Mouse (Mus musculus) retina, adult 2 months (tissue): ENCODE data around the gene Myb.

Experiments
- DNase-seq: peaks from one replicate; pipeline ENCODE4 v3.0.0-alpha.2; 2012; ENCODE audit warnings: low read depth, low spot score

Gene Myb

DNA sequence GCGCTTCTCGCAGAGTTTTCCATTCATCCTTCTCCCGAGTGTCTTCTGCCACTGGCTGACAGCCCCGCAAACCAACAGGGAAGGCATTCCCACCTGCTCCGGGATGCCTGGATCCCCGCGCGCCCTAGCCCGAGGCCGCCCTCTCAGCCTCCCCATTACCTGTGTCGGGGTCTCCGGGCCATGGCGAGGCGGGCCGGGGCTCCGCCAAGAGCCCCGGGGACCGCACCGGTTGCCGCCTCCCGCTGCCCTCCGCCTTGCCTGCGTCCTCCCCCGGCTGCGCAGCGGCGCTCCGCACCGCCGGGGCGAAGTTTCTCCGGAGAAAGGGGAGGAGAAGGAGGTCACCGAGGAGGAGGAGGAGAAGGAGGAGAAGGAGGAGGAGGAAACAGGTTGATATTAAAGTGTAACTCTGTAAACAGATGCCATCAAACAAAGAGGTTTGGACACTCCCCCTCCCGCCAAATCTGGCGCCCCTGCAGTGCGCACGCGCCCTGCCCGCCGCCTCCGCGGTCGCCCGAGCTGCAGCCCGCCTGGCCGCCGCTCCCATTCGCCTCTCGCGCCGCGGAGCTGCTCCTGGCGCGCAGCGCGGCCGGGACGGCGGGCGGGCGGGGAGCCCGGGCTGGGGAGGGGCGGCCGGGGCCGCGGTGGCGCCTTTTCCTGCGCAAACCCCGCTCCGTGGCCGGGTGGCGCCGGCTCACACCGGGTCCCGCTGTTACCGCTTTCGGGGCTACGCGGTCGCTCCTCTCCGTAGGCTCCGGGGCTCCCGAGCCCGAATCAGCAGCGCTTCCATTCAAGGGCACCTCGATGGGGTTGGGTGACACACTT, at the start of gene Myb:
Myb (minus strand) TSS at position 448 of the 822 bp plus-strand sequence.
- no peak for DNase-seq

DNA sequence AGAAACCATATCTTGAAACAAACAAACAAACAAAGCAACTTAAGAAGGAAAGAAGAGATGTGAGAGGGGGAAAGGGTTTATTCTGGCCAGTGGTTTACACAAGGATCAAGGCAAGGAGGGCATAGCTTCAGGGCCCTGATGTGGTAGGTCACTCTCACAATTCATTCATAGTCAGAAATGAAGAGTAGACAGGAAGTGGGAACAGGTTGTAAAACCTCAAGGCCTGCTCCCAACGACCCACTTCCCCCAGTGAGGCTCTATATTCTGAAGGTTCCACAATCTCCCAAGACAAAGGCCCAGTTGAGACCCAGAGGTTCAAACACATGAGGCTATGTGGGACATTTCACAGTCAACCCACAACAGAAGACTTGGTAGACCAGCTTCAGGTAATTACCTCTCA, 46.6 kb upstream of the Myb start:
- DNase-seq: no peak

DNA sequence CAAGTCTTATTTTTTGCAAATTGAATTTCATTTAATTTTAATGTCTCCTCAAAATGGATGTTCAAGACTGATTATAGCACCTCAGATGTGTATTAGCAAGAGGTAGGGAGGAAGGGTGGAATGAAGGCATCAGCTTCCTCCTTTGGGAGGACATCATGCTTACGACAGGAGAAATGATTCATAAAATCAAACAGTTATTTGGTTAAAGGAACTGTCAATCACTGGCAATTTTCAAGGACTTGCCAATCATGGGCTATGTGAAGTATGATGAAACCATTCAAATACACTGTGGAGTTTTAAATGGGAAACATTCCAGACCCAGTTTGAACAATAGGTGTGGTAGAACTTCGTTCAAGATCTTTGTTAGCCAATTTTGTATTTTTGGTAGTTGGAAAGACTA, 45.4 kb upstream of the Myb start:
- no peak for DNase-seq

- no peak for DNase-seq
Observed at GRCm38 (mm10) chr10:21204496-21205085, 43.8 kb upstream of the Myb start.

GRCm38 (mm10) chr10:21203886-21204285, 43.1 kb upstream of the Myb start:
- DNase-seq: no peak

DNA sequence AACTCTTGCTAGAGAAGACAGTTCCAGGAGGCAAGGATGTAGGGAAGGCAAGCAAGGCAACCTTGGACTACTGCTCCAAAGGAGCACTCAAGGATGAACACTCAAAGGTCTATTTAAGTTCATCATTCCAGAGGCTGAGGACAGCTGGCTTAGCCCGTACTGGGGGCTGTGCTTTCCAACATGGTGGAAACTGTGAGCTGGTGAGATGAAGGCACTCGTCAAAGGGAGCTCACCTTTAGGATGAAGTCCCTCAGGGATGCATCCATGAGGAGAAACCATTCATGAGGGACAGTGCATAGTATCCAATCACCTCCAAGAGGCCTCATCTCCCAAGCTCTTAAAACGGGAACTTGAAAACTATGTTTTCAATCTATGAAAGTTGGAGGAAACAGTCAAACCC, 42.7 kb upstream of the Myb start:
- no peak for DNase-seq

DNA sequence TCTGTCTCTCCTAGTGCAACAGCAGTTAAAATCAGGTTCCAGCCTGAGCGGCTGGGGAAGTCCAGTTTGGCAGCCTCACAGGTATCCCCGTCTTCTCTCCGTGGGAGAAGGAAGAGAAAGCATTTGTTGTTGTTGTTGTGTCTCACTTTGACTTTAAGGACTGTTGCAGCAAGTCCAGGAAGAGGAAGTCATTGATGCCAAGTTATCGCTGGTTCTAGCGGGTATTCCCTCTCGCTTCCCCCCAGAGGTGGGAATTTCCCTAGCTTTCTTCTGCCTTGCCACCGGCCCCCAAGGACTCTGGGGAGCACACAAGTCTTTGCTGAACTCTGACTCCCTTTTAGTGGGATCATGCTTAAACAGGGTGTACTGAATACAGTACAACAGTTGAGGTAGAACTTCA, 40.0 kb upstream of the Myb start:
- no peak for DNase-seq

- no peak for DNase-seq
Observed at GRCm38 (mm10) chr10:21200322-21200721, 39.5 kb upstream of the Myb start.

DNA sequence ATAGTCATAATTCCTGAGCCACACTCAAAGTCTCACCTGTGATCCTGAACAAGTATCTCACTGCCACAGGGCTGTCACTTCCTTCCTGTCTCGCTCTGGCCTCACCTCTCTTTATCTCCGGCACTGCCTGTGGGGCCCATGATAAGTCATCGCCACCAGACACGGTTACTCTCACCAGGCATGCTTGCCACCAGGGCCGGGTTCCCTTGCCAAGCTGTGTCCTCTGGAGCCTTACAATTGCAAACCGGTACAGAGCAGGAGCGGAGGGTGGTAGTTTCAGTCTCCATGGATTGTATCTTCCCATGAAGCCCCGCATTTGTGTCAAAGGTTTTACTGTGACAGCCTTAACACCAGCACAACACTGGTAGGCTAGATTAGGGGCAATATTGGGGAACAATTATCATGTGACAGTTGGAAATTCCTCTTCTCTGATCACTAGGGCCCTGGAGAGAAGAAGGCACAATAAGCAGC, 35.9 kb upstream of the Myb start:
- DNase-seq: no peak

- DNase-seq: no peak
Observed at GRCm38 (mm10) chr10:21195597-21195996, 34.8 kb upstream of the Myb start.

DNA sequence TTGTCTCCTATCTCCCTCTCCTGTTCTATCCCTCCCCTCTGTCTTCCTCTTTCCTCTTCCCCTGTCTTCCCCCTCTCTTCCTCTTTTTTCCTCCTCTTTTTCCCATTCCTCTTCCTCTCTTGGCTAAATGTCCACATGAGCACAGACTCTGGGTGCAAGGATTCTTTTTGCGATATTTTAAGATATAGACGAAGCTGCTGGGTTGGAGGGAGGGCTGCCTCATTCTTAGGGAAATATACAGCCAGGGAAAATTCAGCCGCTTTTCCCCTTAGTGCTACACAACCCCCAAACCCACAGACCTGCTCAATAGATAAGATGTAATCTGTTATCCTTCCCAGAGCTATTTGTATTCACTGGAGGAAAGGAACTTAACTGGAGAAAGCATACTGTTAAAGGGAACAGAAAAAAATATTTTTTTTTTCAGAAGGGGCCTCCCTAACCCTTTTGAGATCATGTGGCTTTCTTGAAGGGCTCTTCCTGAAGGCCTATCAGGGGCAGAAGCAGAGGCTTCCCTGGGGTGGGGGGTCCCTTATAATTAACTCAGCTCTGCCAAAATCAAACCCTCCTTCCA, 33.2 kb upstream of the Myb start:
- DNase-seq: no peak

- DNase-seq: no peak
Observed at GRCm38 (mm10) chr10:21193088-21193934, 32.5 kb upstream of the Myb start.

DNA sequence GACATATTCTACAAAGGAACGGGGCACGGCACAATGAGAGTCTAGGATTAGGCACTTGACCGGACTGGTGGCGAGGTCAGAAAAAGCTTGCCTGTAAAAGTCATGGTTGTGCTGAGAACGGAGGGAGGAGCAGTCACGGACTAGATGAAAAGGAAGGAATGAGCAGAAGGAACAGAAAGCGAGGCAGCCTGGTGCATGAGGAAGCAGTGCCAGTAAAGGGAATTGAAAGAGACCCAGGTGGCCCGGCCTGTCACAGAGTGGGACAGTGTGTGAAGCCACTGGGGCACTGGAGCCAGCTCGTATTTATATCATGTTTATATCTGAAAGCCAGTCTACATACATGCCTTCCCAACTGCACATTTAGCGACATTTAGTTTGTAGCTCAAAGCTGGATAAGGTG, 31.7 kb upstream of the Myb start:
- DNase-seq: no peak

- DNase-seq: no peak
Observed at GRCm38 (mm10) chr10:21189756-21190397, 29.1 kb upstream of the Myb start.

DNA sequence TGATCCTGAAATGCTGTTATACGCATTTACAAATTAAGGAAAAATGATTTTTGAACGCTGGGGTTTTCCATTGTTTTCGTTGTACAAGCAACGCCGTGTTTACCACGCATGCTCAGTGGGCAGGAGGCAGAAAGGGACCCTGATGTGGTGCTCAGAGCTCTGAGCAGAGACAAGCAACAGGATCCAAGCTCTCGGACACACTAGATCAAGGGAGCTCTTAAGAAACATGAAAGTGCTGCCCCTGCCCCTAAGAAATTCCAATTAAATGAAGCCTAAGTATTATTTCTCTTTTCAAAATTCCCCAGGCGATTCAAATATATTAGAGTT, 28.5 kb upstream of the Myb start:
- DNase-seq: no peak

DNA sequence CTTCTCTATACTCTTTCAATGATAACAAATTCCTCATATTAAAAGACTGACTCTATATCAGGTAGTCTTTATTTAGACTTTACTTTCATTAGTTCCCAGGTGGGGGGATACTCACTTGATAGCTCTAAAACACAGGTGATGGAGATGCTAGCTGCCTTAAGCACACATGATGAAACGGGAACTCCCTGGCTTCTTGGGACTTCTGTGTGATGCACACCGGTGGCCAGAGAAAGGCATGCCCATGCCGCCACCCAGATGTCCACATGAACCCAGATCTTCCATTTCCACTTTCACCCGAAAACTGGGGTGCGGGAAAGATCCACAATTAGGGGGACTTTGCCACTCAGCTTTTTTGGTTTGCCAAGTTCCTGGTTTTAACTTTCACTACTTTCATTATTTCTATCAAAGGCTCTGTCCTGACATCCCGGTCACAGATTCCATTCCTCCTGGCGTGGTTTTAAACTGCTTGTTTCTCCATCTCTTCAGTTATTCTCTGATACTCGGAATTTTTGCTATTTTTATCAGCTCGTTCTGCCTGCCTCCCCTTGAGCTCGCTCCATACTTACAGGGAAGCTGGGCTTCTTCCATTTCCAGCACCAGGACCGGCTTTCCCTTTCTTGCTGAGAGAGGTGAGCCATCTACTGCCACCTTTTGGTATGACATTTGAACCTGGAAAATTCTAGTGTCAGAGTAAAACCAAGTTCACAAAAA, 27.9 kb upstream of the Myb start:
- DNase-seq: peak; percentile 23

GRCm38 (mm10) chr10:21187847-21188246, 27.1 kb upstream of the Myb start:
- DNase-seq: no peak

GRCm38 (mm10) chr10:21186733-21187132, 25.9 kb upstream of the Myb start:
- no peak for DNase-seq

DNA sequence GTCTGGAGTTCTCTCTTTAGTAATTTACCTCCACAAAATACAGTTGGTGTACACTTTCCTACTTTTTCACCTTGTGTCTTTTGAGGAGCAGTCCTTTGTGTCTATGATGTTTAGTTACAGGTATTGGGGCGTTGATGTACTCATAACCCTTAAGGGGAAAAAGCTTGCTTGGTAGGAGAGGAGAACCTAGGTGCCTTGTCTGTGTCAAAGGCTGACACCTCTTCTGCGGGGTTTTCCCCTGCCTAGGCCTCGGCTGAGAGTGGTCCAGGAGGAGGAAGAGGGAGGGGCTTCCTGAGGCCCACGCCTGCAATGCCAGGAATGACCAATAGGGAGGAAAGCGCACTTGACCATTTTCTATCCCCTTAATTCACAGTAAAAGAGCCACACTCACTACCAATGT, 17.9 kb upstream of the Myb start:
- DNase-seq: no peak

- DNase-seq: no peak
Observed at GRCm38 (mm10) chr10:21178281-21178680, 17.5 kb upstream of the Myb start.

GRCm38 (mm10) chr10:21172650-21173200, 11.9 kb upstream of the Myb start:
- no peak for DNase-seq
